14 mouse cellular contexts compared by ENCODE assay signal in genomic region chr10:8912213-8912612, GRCm38 (mm10). TPM values are rescaled to one million over a fixed set of nuclear protein-coding genes. Genes with fewer than 3 reads are reported as not detected.
A peak's percentile ranks its signal among the peaks of the same experiment; 100 is the strongest.
DNase-seq lines count a peak whose midpoint lies in the region; ATAC-seq and TF ChIP-seq lines count a peak whose summit lies in the region.
"Had no signal": no experiment of that assay in that cellular context is flagged by ENCODE, and none has a peak within 500 bp of the region (broad histone marks: within the 10 kb centered on the region; RNA-seq: fewer than 3 reads in every experiment).

No protein-coding gene starts in this region.

- ATAC-seq in heart, postnatal 0 days (ENCODE audit: insufficient read depth, low read depth): 0 out of 2 replicates have a peak, but pooled peaks have one; percentile 27
- no peak; the same call in 1 of the 2 replicates for ATAC-seq in lung, embryonic 16.5 days (ENCODE audit: low read depth)
- ATAC-seq in granulocyte monocyte progenitor cell, adult 5-6 weeks (replicated peaks; ENCODE audit: poor library complexity, severe bottlenecking): peak; percentile 88
- peak; percentile 84 for ATAC-seq in monocyte, adult 5-6 weeks (replicated peaks; ENCODE audit: insufficient number of reproducible peaks, low FRiP score, low TSS enrichment, poor library complexity, severe bottlenecking)
- ATAC-seq: forebrain, embryonic 14.5 days had no signal

- H3K27me3 ChIP-seq in heart, postnatal 0 days (ENCODE audit: control insufficient read depth, insufficient read depth, low read length): no peaks in the 10 kb centered on the region
- no peaks in the 10 kb centered on the region for H3K27me3 ChIP-seq in heart, embryonic 10.5 days (ENCODE audit: insufficient read depth, poor library complexity, severe bottlenecking)
- H3K27me3 ChIP-seq in lung, embryonic 16.5 days (ENCODE audit: control insufficient read depth, insufficient read depth, low read depth, low read length): no peaks in the 10 kb centered on the region
- H3K27me3 ChIP-seq: hindbrain, embryonic 12.5 days; liver, embryonic 15.5 days; midbrain, embryonic 12.5 days had no signal

- TF ChIP-seq EP300 in heart, postnatal 0 days (IDR thresholded peaks at IDR 0.05; ENCODE audit: low read depth): no peak

- DNase-seq in heart, postnatal 0 days (ENCODE audit: low spot score): no peak
- DNase-seq in heart, embryonic 10.5 days (ENCODE audit: low spot score): no peak
- DNase-seq in lung, postnatal 10 days: no peak
- no peak for DNase-seq in ovary, postnatal 14 days (ENCODE audit: low spot score)
- DNase-seq in yolk sac, embryonic 10.5 days (ENCODE audit: low spot score): no peak
- DNase-seq: embryo, embryonic 11 days had no signal

- 0 out of 2 replicates have a peak overlapping the region, but pooled peaks have one; percentile 3 for H3K9ac ChIP-seq in heart, postnatal 0 days (replicated peaks; ENCODE audit: low read depth, low read length)
- no peak overlapping the region for H3K9ac ChIP-seq in lung, embryonic 16.5 days (ENCODE audit: low read length)
- H3K9ac ChIP-seq: hindbrain, embryonic 12.5 days; liver, embryonic 15.5 days; midbrain, embryonic 12.5 days had no signal

- H3K36me3 ChIP-seq in heart, postnatal 0 days (replicated peaks; ENCODE audit: control insufficient read depth, insufficient read depth, low read length): no peaks in the 10 kb centered on the region
- H3K36me3 ChIP-seq in heart, embryonic 10.5 days: no peaks in the 10 kb centered on the region
- no peaks in the 10 kb centered on the region for H3K36me3 ChIP-seq in lung, embryonic 16.5 days (ENCODE audit: control insufficient read depth, insufficient read depth, low read length)
- H3K36me3 ChIP-seq: G1E; hindbrain, embryonic 12.5 days; liver, embryonic 15.5 days; midbrain, embryonic 12.5 days had no signal

- H3K4me2 ChIP-seq in heart, postnatal 0 days (ENCODE audit: low read depth, low read length): no peak overlapping the region
- H3K4me2 ChIP-seq in lung, embryonic 16.5 days (ENCODE audit: low read depth, low read length): no peak overlapping the region
- H3K4me2 ChIP-seq: hindbrain, embryonic 12.5 days; liver, embryonic 15.5 days; midbrain, embryonic 12.5 days had no signal

- peak overlapping the region; percentile 44 for H3K27ac ChIP-seq in heart, postnatal 0 days (ENCODE audit: low read depth)
- H3K27ac ChIP-seq in heart, embryonic 10.5 days: no peak overlapping the region
- peak overlapping the region; percentile 65 for H3K27ac ChIP-seq in lung, embryonic 16.5 days (ENCODE audit: low read length)
- H3K27ac ChIP-seq: hindbrain, embryonic 12.5 days; liver, embryonic 15.5 days; midbrain, embryonic 12.5 days had no signal

- peaks cover 13% of the 10 kb centered on the region; the same call in 1 of the 2 replicates for H3K4me1 ChIP-seq in heart, postnatal 0 days (ENCODE audit: control insufficient read depth, insufficient read depth)
- H3K4me1 ChIP-seq in heart, embryonic 10.5 days: no peaks in the 10 kb centered on the region
- peaks cover 11% of the 10 kb centered on the region for H3K4me1 ChIP-seq in lung, embryonic 16.5 days (replicated peaks; ENCODE audit: control insufficient read depth, insufficient read depth, low read length)
- H3K4me1 ChIP-seq: liver, embryonic 15.5 days; midbrain, embryonic 12.5 days had no signal

- H3K9me3 ChIP-seq in heart, postnatal 0 days (replicated peaks; ENCODE audit: control insufficient read depth, low read length): no peaks in the 10 kb centered on the region
- no peaks in the 10 kb centered on the region for H3K9me3 ChIP-seq in heart, embryonic 10.5 days
- H3K9me3 ChIP-seq in lung, embryonic 16.5 days (ENCODE audit: control insufficient read depth, low read length): no peaks in the 10 kb centered on the region
- H3K9me3 ChIP-seq: hindbrain, embryonic 12.5 days; liver, embryonic 15.5 days; midbrain, embryonic 12.5 days had no signal

- WGBS in heart, postnatal 0 days: 55% methylated on average over 4 of the region's 4 CpGs
- WGBS in heart, embryonic 10.5 days: 55% methylated on average over 4 of the region's 4 CpGs
- WGBS in lung, embryonic 16.5 days: 68% methylated on average over 4 of the region's 4 CpGs

- no peak overlapping the region for H3K4me3 ChIP-seq in heart, postnatal 0 days (ENCODE audit: low read depth, low read length)
- no peak overlapping the region for H3K4me3 ChIP-seq in heart, embryonic 10.5 days
- H3K4me3 ChIP-seq in lung, embryonic 16.5 days (ENCODE audit: low read length): no peak overlapping the region
- H3K4me3 ChIP-seq: hindbrain, embryonic 12.5 days; liver, embryonic 15.5 days; midbrain, embryonic 12.5 days had no signal

- no peak for TF ChIP-seq CTCF in heart, postnatal 0 days (IDR thresholded peaks at IDR 0.05; ENCODE audit: low read depth)

RNA-seq across cellular contexts. Expression of gene Sash1, which starts 26.3 kb away (rescaled TPM):
- 17.7 and 18.3 TPM in 2 replicates for total RNA-seq in heart, postnatal 0 days (2014; rRNA removed; ENCODE audit: low replicate concordance)
- 3.8 and 3.9 TPM in 2 replicates for polyA plus RNA-seq in heart, postnatal 0 days (2015; fragmentation: Nextera tagmentation; extraction: Ambion mirVana)
- 2.5 and 2.7 TPM in 2 replicates for polyA plus RNA-seq in heart, embryonic 10.5 days (2016; fragmentation: Nextera tagmentation; extraction: Ambion mirVana)
- 4.1 and 4.6 TPM in 2 replicates for polyA plus RNA-seq in lung, embryonic 16.5 days (2015; fragmentation: Nextera tagmentation; extraction: Ambion mirVana)
- total RNA-seq in granulocyte monocyte progenitor cell, adult 5-6 weeks (2014; fragmentation: Nextera tagmentation): 1.9 and 2.4 TPM in 2 replicates
- 2.1 and 2.4 TPM in 2 replicates for total RNA-seq in granulocyte monocyte progenitor cell, adult 5-6 weeks (2017)
- 3.2 to 4.5 TPM (median 4.5 TPM) in 3 replicates for total RNA-seq in monocyte, adult 5-6 weeks (2017)
- polyA plus RNA-seq: G1E had no signal
